Mouse (Mus musculus) kidney, embryonic 15.5 days (tissue): ENCODE data around the gene Pafah2. TPM values are rescaled to one million over a fixed set of nuclear protein-coding genes. Genes with fewer than 3 reads are reported as not detected.
A peak's percentile ranks its signal among the peaks of the same experiment; 100 is the strongest.

Source experiments
- ATAC-seq: fragments of 200-750 bp; cut with Nextera tagmentation; replicated peaks from 2 replicates; pipeline ENCODE4 v1.8.0; 2017; ENCODE audit warnings: moderate TSS enrichment; ENCODE audit not compliant: low FRiP score
- H3K27ac ChIP-seq: fragments of 300-500 bp; sonication (generic); 2 replicates; pipeline ENCODE4 v1.5.1; 2015; ENCODE audit warnings: mild to moderate bottlenecking, inconsistent platforms
- H3K27me3 ChIP-seq: fragments of 300-500 bp; sonication (generic); 2 replicates; pipeline ENCODE4 v1.6.1; 2015; ENCODE audit warnings: inconsistent platforms
- H3K36me3 ChIP-seq: fragments of 300-500 bp; sonication (generic); 2 replicates; pipeline ENCODE4 v1.6.1; 2015; ENCODE audit warnings: inconsistent platforms
- H3K4me1 ChIP-seq: fragments of 300-500 bp; sonication (generic); 2 replicates; pipeline ENCODE4 v1.6.1; 2015; ENCODE audit warnings: inconsistent platforms
- H3K4me2 ChIP-seq: fragments of 300-500 bp; sonication (generic); 2 replicates; pipeline ENCODE4 v1.6.1; 2015; ENCODE audit warnings: moderate library complexity, mild to moderate bottlenecking, inconsistent platforms
- H3K4me3 ChIP-seq: fragments of 300-500 bp; sonication (generic); replicated peaks from 2 replicates; pipeline ENCODE4 v1.5.1; 2015; ENCODE audit warnings: mild to moderate bottlenecking, inconsistent platforms
- H3K9ac ChIP-seq: fragments of 300-500 bp; sonication (generic); 2 replicates; pipeline ENCODE4 v1.6.1; 2015; ENCODE audit warnings: mild to moderate bottlenecking, inconsistent platforms
- H3K9me3 ChIP-seq: fragments of 300-500 bp; sonication (generic); replicated peaks from 2 replicates; pipeline ENCODE4 v1.6.1; 2016; ENCODE audit warnings: inconsistent platforms
- WGBS: fragments of 180-500 bp; shearing (Covaris S2); methylation state at CpG from one replicate; pipeline ENCODE4 v1.1.7; 2015; ENCODE audit warnings: mixed read lengths; 5-methylcytosine and 5-hydroxymethylcytosine counted together
- polyA plus RNA-seq: library from polyadenylated mRNA; unstranded; fragments of >200 nt; fragmentation: Nextera tagmentation; extraction: Ambion mirVana; gene quantifications from 2 replicates; pipeline ENCODE4 v1.2.1, GENCODE M21; 2015

Pafah2 gene
- polyA plus RNA-seq, 1 experiment from 2014 or later, result 15.7 TPM

DNA sequence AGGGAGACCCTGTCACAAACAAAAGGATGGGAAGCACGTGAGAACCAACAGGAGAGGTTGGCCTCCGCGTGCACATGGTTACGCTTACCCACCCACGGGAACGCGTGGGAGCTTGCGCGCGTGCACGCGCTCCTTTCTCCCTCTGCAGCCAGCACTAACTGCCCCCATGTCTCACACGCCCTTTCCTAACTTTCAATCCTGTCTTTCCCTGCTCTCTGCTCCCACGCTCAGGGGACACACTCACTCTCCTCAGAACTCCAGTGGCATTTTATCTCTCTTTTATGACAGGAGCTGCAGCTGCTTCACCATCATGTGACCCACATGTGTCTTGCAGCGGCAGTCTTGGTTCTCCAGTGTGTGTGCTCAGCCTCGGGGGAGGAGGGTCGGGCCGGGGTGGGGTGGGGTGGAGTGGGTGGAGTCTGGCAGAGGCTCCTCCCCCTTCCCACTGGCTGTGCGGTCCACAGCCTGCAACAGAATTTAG is 5.1 kb downstream of the Pafah2 start:
- H3K4me3 ChIP-seq, result peak overlapping the region; percentile 40
- H3K4me2 ChIP-seq, result peak overlapping the region; percentile 79
- H3K27ac ChIP-seq, result no peak overlapping the region; the same call in 1 of the 2 replicates
- no peaks in the 10 kb centered on the region for H3K27me3 ChIP-seq
- WGBS, result 2% methylated on average over 19 of the region's 19 CpGs
- 0 out of 2 replicates have a peak overlapping the region, but pooled peaks have one; percentile 15 for H3K9ac ChIP-seq
- no peaks in the 10 kb centered on the region for H3K9me3 ChIP-seq
- ATAC-seq, result peak; percentile 78; the same call in 1 of the 2 replicates
- H3K4me1 ChIP-seq, result peaks cover 38% of the 10 kb centered on the region
- peaks cover 4% of the 10 kb centered on the region for H3K36me3 ChIP-seq

DNA sequence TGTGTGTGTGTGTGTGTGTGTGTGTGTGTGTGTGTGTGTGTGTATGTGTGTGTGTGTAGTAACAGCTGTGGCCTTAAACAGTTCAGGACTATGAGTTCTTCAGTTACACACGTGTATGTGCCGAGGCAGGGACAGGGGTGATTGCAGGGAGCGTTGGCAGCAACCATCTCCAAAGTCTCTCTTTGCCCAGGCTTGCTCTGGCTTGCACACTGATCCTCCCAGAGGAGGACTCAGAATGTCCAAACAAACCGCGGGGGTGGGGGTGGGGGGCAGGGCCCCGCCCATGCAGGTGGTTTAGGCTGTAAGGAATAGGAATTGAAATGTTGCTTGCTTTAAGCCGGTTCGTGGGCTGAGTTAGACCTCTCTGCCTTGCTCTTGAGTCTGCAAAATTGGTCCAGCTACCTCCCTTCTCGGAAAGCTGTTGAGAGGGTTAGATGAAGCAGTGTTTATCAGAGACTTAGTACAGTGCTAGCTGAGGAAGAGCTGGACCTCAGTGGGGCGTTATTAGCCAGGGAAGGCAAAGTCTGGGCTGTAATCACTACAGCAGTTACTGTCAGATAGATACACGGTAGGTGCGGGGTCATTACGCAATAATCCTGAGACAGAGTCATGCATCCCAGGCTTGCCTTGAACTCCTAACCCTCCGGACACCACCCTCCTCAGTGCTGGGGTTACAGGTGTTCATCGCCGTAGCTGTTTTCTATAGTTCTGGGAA is 5.9 kb downstream of the Pafah2 start:
- Histone ChIP-seq H3K4me3 (peak overlapping the region; percentile 40; the same call in 1 of the 2 replicates), H3K27ac (no peak overlapping the region), H3K4me2 (peak overlapping the region; percentile 79), H3K9me3 (no peaks in the 10 kb centered on the region), H3K4me1 (peaks cover 37% of the 10 kb centered on the region), H3K36me3 (peaks cover 4% of the 10 kb centered on the region), H3K9ac (no peak overlapping the region), H3K27me3 (no peaks in the 10 kb centered on the region)
- WGBS, result 65% methylated on average over 16 of the region's 16 CpGs
- ATAC-seq, result no peak

DNA sequence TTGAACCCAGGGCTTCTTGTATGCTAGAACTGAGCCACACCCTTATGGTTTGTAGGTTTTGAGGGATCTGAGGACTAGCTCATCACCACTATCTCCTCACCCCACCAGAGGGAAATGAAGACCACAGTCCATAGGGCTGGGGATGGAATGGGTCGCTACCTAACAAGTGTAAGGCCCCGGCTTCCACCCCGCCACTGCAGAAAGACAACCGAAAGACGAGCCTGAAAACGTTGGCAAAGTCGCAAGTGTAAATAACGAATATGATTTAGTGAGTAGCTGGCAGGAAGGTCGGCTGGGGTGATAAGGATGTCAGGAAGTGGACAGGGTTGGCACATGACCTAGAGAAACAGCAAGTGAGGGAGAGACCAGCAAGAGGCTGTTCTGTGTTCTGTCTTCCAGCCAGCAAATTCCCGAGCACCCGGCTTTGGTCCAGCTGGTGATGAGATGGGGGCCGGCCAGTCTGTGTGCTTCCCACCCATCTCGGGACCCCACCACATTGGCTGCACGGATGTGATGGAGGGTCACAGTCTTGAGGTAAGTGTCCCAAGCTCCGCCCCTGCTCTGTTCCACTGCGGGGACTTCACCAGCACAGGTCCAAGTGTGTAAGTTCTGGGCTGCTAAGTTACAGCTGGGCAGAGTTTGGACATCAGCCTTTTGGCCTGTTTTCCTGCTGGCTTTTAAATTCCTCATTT is 6.6 kb downstream of the Pafah2 start:
- no peak overlapping the region for H3K27ac ChIP-seq
- H3K9ac ChIP-seq, result no peak overlapping the region
- no peak overlapping the region for H3K4me3 ChIP-seq
- peaks cover 32% of the 10 kb centered on the region for H3K4me1 ChIP-seq
- 56% methylated on average over 16 of the region's 16 CpGs for WGBS
- peaks cover 4% of the 10 kb centered on the region for H3K36me3 ChIP-seq
- no peak for ATAC-seq
- no peaks in the 10 kb centered on the region for H3K9me3 ChIP-seq
- no peaks in the 10 kb centered on the region for H3K27me3 ChIP-seq
- no peak overlapping the region for H3K4me2 ChIP-seq

DNA sequence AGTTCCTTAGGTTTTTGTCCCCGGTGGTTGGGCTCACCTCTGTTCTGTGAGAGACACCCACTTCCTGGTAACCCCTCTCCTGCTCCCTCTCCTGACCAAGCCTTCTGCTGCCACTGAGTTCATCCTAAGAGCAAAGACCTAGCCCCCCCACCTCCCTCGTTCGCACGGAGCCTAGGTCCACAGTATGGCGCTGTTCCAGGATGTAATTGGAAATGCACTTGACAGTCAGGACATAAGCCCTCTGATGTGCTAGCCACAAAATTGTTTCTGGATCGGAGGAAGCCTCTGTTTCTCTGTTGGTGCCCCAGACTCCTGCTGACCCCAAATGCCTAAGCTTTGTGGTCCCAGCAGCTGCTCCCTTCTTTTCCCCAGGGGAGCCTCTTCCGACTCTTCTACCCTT is 7.6 kb downstream of the Pafah2 start:
- no peak overlapping the region for H3K4me2 ChIP-seq
- H3K9ac ChIP-seq, result no peak overlapping the region
- no peak overlapping the region for H3K4me3 ChIP-seq
- peaks cover 4% of the 10 kb centered on the region for H3K36me3 ChIP-seq
- no peak overlapping the region for H3K27ac ChIP-seq
- ATAC-seq, result no peak
- 63% methylated on average over 7 of the region's 7 CpGs for WGBS
- H3K9me3 ChIP-seq, result no peaks in the 10 kb centered on the region
- H3K4me1 ChIP-seq, result peaks cover 30% of the 10 kb centered on the region
- no peaks in the 10 kb centered on the region for H3K27me3 ChIP-seq

DNA sequence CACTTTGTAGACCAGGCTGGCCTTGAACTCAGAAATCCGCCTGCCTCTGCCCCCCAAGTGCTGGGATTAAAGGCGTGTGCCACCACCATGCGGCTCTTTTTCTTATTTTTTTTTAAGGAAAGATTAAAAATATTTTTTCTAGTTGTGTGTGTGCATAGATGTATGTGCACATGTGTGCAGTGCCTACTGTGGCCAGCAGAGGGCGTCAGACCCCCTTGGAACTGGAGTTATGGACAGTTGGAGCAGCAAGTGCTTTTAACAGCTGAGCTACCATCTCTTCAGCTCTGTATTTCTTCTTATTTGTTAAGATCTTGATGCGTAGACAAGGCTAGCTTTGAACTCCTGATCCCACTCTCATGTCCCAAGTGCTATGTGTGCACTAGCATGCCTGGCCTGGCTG is 13.2 kb downstream of the Pafah2 start:
- Histone ChIP-seq H3K27me3 (no peaks in the 10 kb centered on the region), H3K4me1 (no peaks in the 10 kb centered on the region), H3K4me3 (no peak overlapping the region), H3K9me3 (0 out of 2 replicates have a peak, but pooled peaks cover 3% of the 10 kb centered on the region), H3K4me2 (no peak overlapping the region), H3K27ac (no peak overlapping the region), H3K9ac (no peak overlapping the region), H3K36me3 (peaks cover 26% of the 10 kb centered on the region)
- 72% methylated on average over 5 of the region's 5 CpGs for whole genome bisulfite sequencing
- ATAC-seq, result no peak

- Histone ChIP-seq H3K27me3 (no peaks in the 10 kb centered on the region), H3K9ac (no peak overlapping the region), H3K27ac (no peak overlapping the region), H3K9me3 (no peaks in the 10 kb centered on the region), H3K4me1 (no peaks in the 10 kb centered on the region), H3K36me3 (peaks cover 49% of the 10 kb centered on the region), H3K4me3 (no peak overlapping the region), H3K4me2 (no peak overlapping the region)
- 75% methylated on average over 17 of the region's 17 CpGs for WGBS
- ATAC-seq, result no peak
Measured at GRCm38 (mm10) chr4:134416177-134416576, 20.1 kb downstream of the Pafah2 start.

- no peak overlapping the region for H3K9ac ChIP-seq
- H3K4me2 ChIP-seq, result no peak overlapping the region
- no peak overlapping the region for H3K4me3 ChIP-seq
- WGBS, result 76% methylated on average over 15 of the region's 15 CpGs
- no peaks in the 10 kb centered on the region for H3K27me3 ChIP-seq
- no peaks in the 10 kb centered on the region for H3K9me3 ChIP-seq
- H3K4me1 ChIP-seq, result no peaks in the 10 kb centered on the region
- H3K36me3 ChIP-seq, result peaks cover 50% of the 10 kb centered on the region
- ATAC-seq, result no peak
- H3K27ac ChIP-seq, result no peak overlapping the region
Measured at GRCm38 (mm10) chr4:134416602-134417001, 20.5 kb downstream of the Pafah2 start.

DNA sequence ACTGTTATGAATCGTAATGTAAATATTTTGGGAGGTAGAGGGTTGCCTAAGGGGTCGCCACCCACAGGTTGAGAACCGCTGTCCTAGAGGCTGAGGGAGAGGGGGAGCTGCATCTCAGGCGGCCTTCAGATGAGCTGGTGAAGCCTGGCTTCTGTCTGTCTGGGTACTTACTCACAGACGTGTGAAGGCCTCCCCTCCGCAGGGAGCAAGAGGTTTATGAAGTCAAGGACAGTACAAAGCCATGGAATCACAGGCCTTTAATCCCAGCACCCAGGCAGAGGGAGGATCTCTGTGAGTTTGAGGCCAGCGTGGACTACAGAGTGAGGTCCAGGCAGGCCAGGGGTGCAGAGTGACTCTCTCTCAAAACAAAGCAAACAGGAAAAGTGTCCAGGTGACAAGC is 21.0 kb downstream of the Pafah2 start:
- whole genome bisulfite sequencing, result 56% methylated on average over 7 of the region's 7 CpGs
- H3K36me3 ChIP-seq, result peaks cover 49% of the 10 kb centered on the region
- H3K9ac ChIP-seq, result no peak overlapping the region
- no peaks in the 10 kb centered on the region for H3K9me3 ChIP-seq
- H3K27ac ChIP-seq, result no peak overlapping the region
- no peak overlapping the region for H3K4me2 ChIP-seq
- H3K4me3 ChIP-seq, result no peak overlapping the region
- ATAC-seq, result no peak
- H3K27me3 ChIP-seq, result no peaks in the 10 kb centered on the region
- no peaks in the 10 kb centered on the region for H3K4me1 ChIP-seq

GRCm38 (mm10) chr4:134421971-134422370 is 25.9 kb downstream of the Pafah2 start:
- 62% methylated on average over 11 of the region's 11 CpGs for WGBS
- H3K27me3 ChIP-seq, result no peaks in the 10 kb centered on the region

DNA sequence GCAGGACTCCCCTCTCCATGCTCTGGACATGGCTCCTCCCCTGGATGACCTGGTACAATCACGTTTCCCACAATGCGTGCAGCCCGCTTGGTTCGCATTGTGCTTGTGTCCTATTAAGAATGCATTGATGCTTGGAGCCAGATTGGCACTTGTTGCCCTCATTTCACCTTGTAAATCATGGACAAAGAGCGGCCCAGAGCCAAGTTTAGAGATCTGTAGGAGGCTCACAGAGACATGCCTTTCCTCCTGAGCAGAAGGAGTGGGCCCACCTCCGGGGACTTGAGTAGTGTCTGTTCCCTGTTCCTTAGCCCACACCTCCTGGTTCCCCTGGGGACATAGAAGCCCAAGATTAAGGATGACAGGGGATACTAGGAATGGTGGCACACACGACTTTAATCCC is 27.8 kb downstream of the Pafah2 start:
- 89% methylated on average over 7 of the region's 7 CpGs for WGBS
- H3K9me3 ChIP-seq, result no peaks in the 10 kb centered on the region
- H3K36me3 ChIP-seq, result peaks cover 51% of the 10 kb centered on the region; the same call in 1 of the 2 replicates
- H3K4me2 ChIP-seq, result no peak overlapping the region
- H3K4me3 ChIP-seq, result no peak overlapping the region
- no peaks in the 10 kb centered on the region for H3K27me3 ChIP-seq
- H3K9ac ChIP-seq, result no peak overlapping the region
- no peak overlapping the region for H3K27ac ChIP-seq
- no peak for ATAC-seq
- no peaks in the 10 kb centered on the region for H3K4me1 ChIP-seq

More at GRCm38 (mm10) chr4:134421971-134422370, 25.9 kb downstream of the Pafah2 start:
- Histone ChIP-seq H3K27ac (no peak overlapping the region), H3K9ac (no peak overlapping the region), H3K36me3 (peaks cover 59% of the 10 kb centered on the region; the same call in 1 of the 2 replicates), H3K4me2 (no peak overlapping the region), H3K4me3 (no peak overlapping the region), H3K9me3 (no peaks in the 10 kb centered on the region), H3K4me1 (no peaks in the 10 kb centered on the region)
- no peak for ATAC-seq

DNA sequence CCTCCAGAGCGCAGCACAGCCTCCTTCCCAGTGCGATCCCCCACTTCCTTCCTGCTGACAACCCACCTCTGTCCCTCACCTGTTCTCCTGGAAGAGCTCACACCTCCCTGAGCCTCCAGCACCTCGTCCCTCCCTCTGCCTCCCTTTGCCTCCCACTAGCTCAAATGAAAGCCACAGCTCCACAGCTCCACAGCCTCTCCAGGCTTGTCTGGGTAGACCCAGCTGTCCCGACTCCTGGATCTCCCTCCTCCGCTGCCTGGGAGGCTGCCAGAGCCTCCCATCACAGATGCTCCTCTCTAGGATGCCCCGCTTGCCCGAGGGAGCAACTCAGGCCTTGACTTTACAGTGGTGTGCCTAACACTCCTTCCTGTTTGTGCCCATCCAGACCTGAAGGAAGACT is 29.0 kb downstream of the Pafah2 start:
- ATAC-seq, result no peak
- Histone ChIP-seq H3K36me3 (peaks cover 51% of the 10 kb centered on the region; the same call in 1 of the 2 replicates), H3K4me2 (no peak overlapping the region), H3K4me3 (no peak overlapping the region), H3K27ac (no peak overlapping the region), H3K4me1 (peaks cover 2% of the 10 kb centered on the region; the same call in 1 of the 2 replicates), H3K9ac (no peak overlapping the region), H3K9me3 (no peaks in the 10 kb centered on the region), H3K27me3 (no peaks in the 10 kb centered on the region)
- whole genome bisulfite sequencing, result 66% methylated on average over 7 of the region's 7 CpGs

- ATAC-seq, result no peak
- H3K36me3 ChIP-seq, result peaks cover 17% of the 10 kb centered on the region; the same call in 1 of the 2 replicates
- no peaks in the 10 kb centered on the region for H3K27me3 ChIP-seq
- 19% methylated on average over 23 of the region's 23 CpGs for WGBS
- no peak overlapping the region for H3K4me3 ChIP-seq
- peak overlapping the region; percentile 38; the same call in 1 of the 2 replicates for H3K27ac ChIP-seq
- H3K9me3 ChIP-seq, result no peaks in the 10 kb centered on the region
- no peak overlapping the region for H3K9ac ChIP-seq
- peaks cover 11% of the 10 kb centered on the region for H3K4me1 ChIP-seq
- peak overlapping the region; percentile 34 for H3K4me2 ChIP-seq
Measured at GRCm38 (mm10) chr4:134430381-134431004, 34.4 kb downstream of the Pafah2 start.
